Mouse (Mus musculus): ENCODE measurements around the gene Fam84a. TPM values are rescaled to one million over a fixed set of nuclear protein-coding genes. Genes with fewer than 3 reads are reported as not detected.

Gene Fam84a
- polyA plus RNA-seq, 1 experiment from 2014 or later = 2.3 TPM

GRCm38 (mm10) chr12:14114730-14115129 lies 37.1 kb downstream of the Fam84a start:
- 61% methylated on average over 6 of the region's 6 CpGs for WGBS
- no peaks in the 10 kb centered on the region for H3K9me3 ChIP-seq (replicated peaks)
- no peak overlapping the region for H3K4me2 ChIP-seq
- no peaks in the 10 kb centered on the region for H3K36me3 ChIP-seq
- no peak for ATAC-seq (replicated peaks; ENCODE audit: insufficient number of reproducible peaks, insufficient read depth, low FRiP score, low read depth)
- H3K27me3 ChIP-seq = no peaks in the 10 kb centered on the region
- H3K4me1 ChIP-seq (replicated peaks) = no peaks in the 10 kb centered on the region
- no peak overlapping the region for H3K4me3 ChIP-seq
- no peak overlapping the region for H3K9ac ChIP-seq
- no peak overlapping the region for H3K27ac ChIP-seq

GRCm38 (mm10) chr12:14096944-14097343 lies 54.9 kb downstream of the Fam84a start:
- H3K4me1 ChIP-seq (replicated peaks) = no peaks in the 10 kb centered on the region
- no peak overlapping the region for H3K9ac ChIP-seq
- H3K4me2 ChIP-seq = no peak overlapping the region
- H3K27me3 ChIP-seq = no peaks in the 10 kb centered on the region
- H3K27ac ChIP-seq = no peak overlapping the region
- H3K9me3 ChIP-seq (replicated peaks) = no peaks in the 10 kb centered on the region
- H3K4me3 ChIP-seq = no peak overlapping the region
- ATAC-seq (replicated peaks; ENCODE audit: insufficient number of reproducible peaks, insufficient read depth, low FRiP score, low read depth) = no peak
- H3K36me3 ChIP-seq = no peaks in the 10 kb centered on the region
